Mouse (Mus musculus): ENCODE measurements around the gene Akap6. TPM values are rescaled to one million over a fixed set of nuclear protein-coding genes. Genes with fewer than 3 reads are reported as not detected.

Gene Akap6
- polyA plus RNA-seq, 1 experiment from 2014 or later: 1.2 TPM

- Histone ChIP-seq H3K9ac (no peak overlapping the region), H3K4me2 (replicated peaks) (no peak overlapping the region), H3K4me3 (no peak overlapping the region), H3K4me1 (no peaks in the 10 kb centered on the region), H3K27ac (no peak overlapping the region), H3K9me3 (no peaks in the 10 kb centered on the region), H3K36me3 (no peaks in the 10 kb centered on the region), H3K27me3 (no peaks in the 10 kb centered on the region)
- 78% methylated on average over 3 of the region's 3 CpGs for WGBS
- ATAC-seq (ENCODE audit: low FRiP score, low read depth): no peak
These were observed 377.6 kb downstream of the Akap6 start for GRCm38 (mm10) chr12:53076595-53077400.

- no peak overlapping the region for H3K4me2 ChIP-seq (replicated peaks)
- ATAC-seq (ENCODE audit: low FRiP score, low read depth): no peak
- WGBS: 70% methylated on average over 3 of the region's 3 CpGs
These were observed 386.6 kb downstream of the Akap6 start for GRCm38 (mm10) chr12:53085789-53086188.

DNA sequence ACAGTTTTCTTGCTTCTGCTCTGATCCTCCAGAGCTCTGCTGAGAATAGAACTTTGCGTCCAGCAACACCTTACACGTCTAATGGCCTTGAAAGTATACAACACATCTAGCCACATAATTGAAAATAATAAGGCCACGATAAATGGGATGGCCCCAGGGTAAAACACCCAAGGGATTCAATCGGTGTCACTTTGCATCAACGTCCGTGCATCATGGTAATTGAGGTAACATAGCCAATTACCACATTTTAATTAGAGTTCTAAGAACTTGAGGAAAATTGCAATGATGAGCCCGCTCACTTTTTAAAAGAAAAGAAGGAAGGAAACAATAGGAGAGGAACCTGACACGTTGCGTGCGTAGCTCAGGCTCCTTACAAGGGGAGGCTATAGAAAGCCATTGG, 413.1 kb downstream of the Akap6 start:
- Histone ChIP-seq H3K36me3 (no peaks in the 10 kb centered on the region), H3K9me3 (no peaks in the 10 kb centered on the region), H3K4me2 (replicated peaks) (no peak overlapping the region), H3K27ac (no peak overlapping the region), H3K27me3 (no peaks in the 10 kb centered on the region), H3K4me3 (no peak overlapping the region), H3K4me1 (no peaks in the 10 kb centered on the region), H3K9ac (no peak overlapping the region)
- WGBS: 75% methylated on average over 10 of the region's 10 CpGs
- no peak for ATAC-seq (ENCODE audit: low FRiP score, low read depth)

More at GRCm38 (mm10) chr12:53085789-53086188, 386.6 kb downstream of the Akap6 start:
- Histone ChIP-seq H3K9ac (no peak overlapping the region), H3K36me3 (no peaks in the 10 kb centered on the region), H3K9me3 (no peaks in the 10 kb centered on the region), H3K27ac (no peak overlapping the region), H3K4me3 (no peak overlapping the region), H3K27me3 (no peaks in the 10 kb centered on the region), H3K4me1 (no peaks in the 10 kb centered on the region)

DNA sequence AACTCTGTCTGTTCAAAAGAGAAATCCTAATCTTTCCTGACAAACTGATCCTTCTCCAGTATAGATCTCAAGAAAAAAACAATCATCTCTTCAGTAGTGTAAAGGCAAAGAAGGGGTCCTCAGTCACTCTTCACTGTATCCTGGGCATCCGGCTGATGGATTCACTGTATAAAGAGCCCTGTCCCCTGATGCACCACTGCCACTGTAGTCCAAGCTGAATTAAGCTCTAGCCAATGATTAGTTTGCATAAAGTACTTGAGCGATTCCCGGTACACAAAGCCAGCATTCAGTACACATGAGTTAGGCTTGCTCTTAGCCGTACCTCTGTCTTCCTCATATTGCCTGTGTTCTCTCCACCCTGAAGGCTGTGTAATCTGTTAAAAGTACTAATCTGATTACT, 420.2 kb downstream of the Akap6 start:
- Histone ChIP-seq H3K4me3 (no peak overlapping the region), H3K4me1 (peaks cover 6% of the 10 kb centered on the region), H3K27ac (no peak overlapping the region), H3K4me2 (replicated peaks) (no peak overlapping the region), H3K9ac (no peak overlapping the region), H3K36me3 (no peaks in the 10 kb centered on the region), H3K9me3 (no peaks in the 10 kb centered on the region), H3K27me3 (no peaks in the 10 kb centered on the region)
- no peak for ATAC-seq (ENCODE audit: low FRiP score, low read depth)
- 51% methylated on average over 4 of the region's 4 CpGs for WGBS

GRCm38 (mm10) chr12:53124131-53124530, 424.9 kb downstream of the Akap6 start:
- Histone ChIP-seq H3K9me3 (no peaks in the 10 kb centered on the region), H3K4me2 (replicated peaks) (no peak overlapping the region), H3K9ac (no peak overlapping the region), H3K4me3 (no peak overlapping the region), H3K27ac (no peak overlapping the region), H3K4me1 (peaks cover 17% of the 10 kb centered on the region), H3K27me3 (no peaks in the 10 kb centered on the region), H3K36me3 (no peaks in the 10 kb centered on the region)
- WGBS: 62% methylated on average over 7 of the region's 7 CpGs
- no peak for ATAC-seq (ENCODE audit: low FRiP score, low read depth)

GRCm38 (mm10) chr12:53124696-53125095, 425.5 kb downstream of the Akap6 start:
- WGBS: 19% methylated on average over 1 of the region's 1 CpGs
- Histone ChIP-seq H3K9ac (no peak overlapping the region), H3K4me2 (replicated peaks) (no peak overlapping the region), H3K27me3 (no peaks in the 10 kb centered on the region), H3K4me1 (peaks cover 17% of the 10 kb centered on the region), H3K27ac (no peak overlapping the region), H3K9me3 (no peaks in the 10 kb centered on the region), H3K4me3 (no peak overlapping the region), H3K36me3 (no peaks in the 10 kb centered on the region)
- no peak for ATAC-seq (ENCODE audit: low FRiP score, low read depth)

GRCm38 (mm10) chr12:53125286-53125685, 426.1 kb downstream of the Akap6 start:
- peaks cover 17% of the 10 kb centered on the region for H3K4me1 ChIP-seq
- no peak overlapping the region for H3K4me2 ChIP-seq (replicated peaks)
- H3K36me3 ChIP-seq: no peaks in the 10 kb centered on the region
- no peak overlapping the region for H3K4me3 ChIP-seq
- H3K9me3 ChIP-seq: no peaks in the 10 kb centered on the region
- H3K27ac ChIP-seq: no peak overlapping the region
- 25% methylated on average over 4 of the region's 4 CpGs for WGBS
- ATAC-seq (ENCODE audit: low FRiP score, low read depth): no peak
- 0 out of 2 replicates have a peak, but pooled peaks cover under 1% of the 10 kb centered on the region for H3K27me3 ChIP-seq
- H3K9ac ChIP-seq: no peak overlapping the region

GRCm38 (mm10) chr12:53134196-53134595, 435.0 kb downstream of the Akap6 start:
- Histone ChIP-seq H3K9me3 (no peaks in the 10 kb centered on the region), H3K4me1 (no peaks in the 10 kb centered on the region), H3K4me2 (replicated peaks) (no peak overlapping the region), H3K27ac (no peak overlapping the region), H3K4me3 (no peak overlapping the region), H3K36me3 (no peaks in the 10 kb centered on the region), H3K9ac (no peak overlapping the region), H3K27me3 (0 out of 2 replicates have a peak, but pooled peaks cover 4% of the 10 kb centered on the region)
- WGBS: 83% methylated on average over 2 of the region's 2 CpGs
- ATAC-seq (ENCODE audit: low FRiP score, low read depth): no peak

GRCm38 (mm10) chr12:53137331-53137730, 438.1 kb downstream of the Akap6 start:
- H3K27me3 ChIP-seq: no peaks in the 10 kb centered on the region
- H3K27ac ChIP-seq: no peak overlapping the region
- H3K4me2 ChIP-seq (replicated peaks): no peak overlapping the region
- H3K9ac ChIP-seq: no peak overlapping the region
- no peaks in the 10 kb centered on the region for H3K9me3 ChIP-seq
- H3K4me1 ChIP-seq: no peaks in the 10 kb centered on the region
- no peak overlapping the region for H3K4me3 ChIP-seq
- no peaks in the 10 kb centered on the region for H3K36me3 ChIP-seq
- 87% methylated on average over 3 of the region's 3 CpGs for WGBS
- no peak for ATAC-seq (ENCODE audit: low FRiP score, low read depth)

DNA sequence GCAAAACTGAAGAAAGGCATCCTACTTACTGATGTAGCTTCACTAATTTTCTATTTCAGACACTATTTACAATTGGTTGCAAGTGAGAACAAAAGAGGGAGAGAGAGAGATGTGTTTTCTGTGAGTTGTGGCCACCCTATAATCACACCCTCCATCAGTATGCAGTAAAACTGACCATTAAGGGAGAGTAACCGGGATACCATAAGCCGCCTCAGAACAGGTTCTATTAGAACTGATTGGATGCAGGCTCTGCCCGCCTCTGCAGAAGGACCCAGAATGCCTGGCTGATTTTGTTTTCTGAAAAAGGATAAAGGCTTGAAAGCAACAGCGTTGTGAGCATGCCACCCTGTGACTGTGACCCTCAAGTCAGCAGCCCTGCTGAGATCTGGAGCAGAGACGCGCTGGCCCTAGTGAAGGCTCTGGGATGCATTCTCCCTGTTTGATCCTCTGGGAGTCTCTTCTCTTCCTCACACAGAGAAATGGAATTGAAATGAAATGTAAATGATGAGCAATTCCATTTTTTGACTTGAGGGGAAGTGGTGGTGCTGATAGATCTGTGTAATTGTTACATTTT, 445.0 kb downstream of the Akap6 start:
- no peak for ATAC-seq (ENCODE audit: low FRiP score, low read depth)
- 45% methylated on average over 6 of the region's 6 CpGs for WGBS
- Histone ChIP-seq H3K27me3 (no peaks in the 10 kb centered on the region), H3K36me3 (no peaks in the 10 kb centered on the region), H3K27ac (no peak overlapping the region), H3K4me2 (replicated peaks) (no peak overlapping the region), H3K9me3 (no peaks in the 10 kb centered on the region), H3K4me3 (no peak overlapping the region), H3K9ac (no peak overlapping the region), H3K4me1 (no peaks in the 10 kb centered on the region)

DNA sequence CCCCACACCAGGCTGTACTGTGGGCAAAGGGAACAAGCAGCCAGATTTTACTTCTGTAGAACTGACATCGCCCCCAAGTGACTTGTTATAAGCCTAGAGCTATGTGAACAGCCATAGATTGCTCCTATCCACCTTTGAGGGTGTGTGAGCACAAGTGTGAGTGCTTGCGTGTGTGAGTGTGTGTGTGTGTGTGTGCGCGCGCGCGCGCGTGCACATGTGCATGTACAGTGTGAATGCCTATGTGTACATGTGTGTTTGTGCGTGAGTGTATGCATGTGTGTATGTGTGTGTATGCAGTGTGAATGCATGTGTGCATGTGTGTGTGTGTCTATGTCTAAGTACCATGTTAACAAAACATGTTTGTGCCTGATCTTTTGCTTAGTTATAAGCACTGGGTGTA, 445.6 kb downstream of the Akap6 start:
- Histone ChIP-seq H3K4me3 (no peak overlapping the region), H3K4me1 (no peaks in the 10 kb centered on the region), H3K36me3 (no peaks in the 10 kb centered on the region), H3K27me3 (no peaks in the 10 kb centered on the region), H3K9me3 (no peaks in the 10 kb centered on the region), H3K9ac (no peak overlapping the region), H3K4me2 (replicated peaks) (no peak overlapping the region), H3K27ac (no peak overlapping the region)
- ATAC-seq (ENCODE audit: low FRiP score, low read depth): no peak
- 96% methylated on average over 10 of the region's 10 CpGs for WGBS

DNA sequence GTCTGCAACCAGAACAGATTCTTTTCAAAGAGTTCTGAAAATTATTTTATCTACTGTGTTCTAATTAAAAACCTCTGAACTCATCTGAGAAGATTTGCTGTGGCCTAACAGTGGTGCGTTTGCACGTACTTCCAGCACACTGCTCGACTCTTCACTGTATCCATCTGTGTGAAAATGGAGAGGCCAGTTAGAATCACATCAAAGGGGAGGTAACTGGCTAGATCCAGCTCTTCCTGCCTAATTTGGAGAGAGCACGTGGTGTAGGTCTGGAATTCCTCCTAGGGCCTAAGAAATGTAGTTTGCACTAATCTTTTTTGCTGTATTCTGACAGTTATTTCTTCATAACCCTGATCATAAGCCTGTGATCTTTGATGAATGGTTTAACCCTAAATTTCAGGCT, 446.3 kb downstream of the Akap6 start:
- H3K27ac ChIP-seq: no peak overlapping the region
- H3K4me3 ChIP-seq: no peak overlapping the region
- H3K9me3 ChIP-seq: 0 out of 2 replicates have a peak, but pooled peaks cover 2% of the 10 kb centered on the region
- WGBS: 25% methylated on average over 4 of the region's 4 CpGs
- H3K36me3 ChIP-seq: no peaks in the 10 kb centered on the region
- no peaks in the 10 kb centered on the region for H3K4me1 ChIP-seq
- ATAC-seq (ENCODE audit: low FRiP score, low read depth): no peak
- no peak overlapping the region for H3K9ac ChIP-seq
- H3K4me2 ChIP-seq (replicated peaks): no peak overlapping the region
- no peaks in the 10 kb centered on the region for H3K27me3 ChIP-seq

Data from limb, embryonic 13.5 days (tissue).